Mouse (Mus musculus): Measurements from ENCODE around the gene Rpl11.

GRCm38 (mm10) chr4:136052060-136052459 is 1.2 kb downstream of the Rpl11 start:
- TF ChIP-seq EP300 (IDR thresholded peaks at IDR 0.05; ENCODE audit: insufficient read depth, low read depth, low read length) (no peak), POLR2A (IDR thresholded peaks at IDR 0.05; ENCODE audit: insufficient read depth, low read depth, low read length) (no peak)

Measured in heart, adult 2 months (tissue).